Mouse (Mus musculus) layer of hippocampus, postnatal 25 days (tissue): ENCODE measurements around the gene Zfp874b. TPM values are rescaled to one million over a fixed set of nuclear protein-coding genes. Genes with fewer than 3 reads are reported as not detected.
"Not testable (repeated sequence)": the region's sequence is repeated elsewhere in the genome, so short reads cannot be mapped to it uniquely, and the experiment has no call there.

Source experiments
- DNase-seq, 2 experiments: peaks; one replicate each; pipeline ENCODE4 v3.0.0; 2022; ENCODE audit warnings: mixed read lengths in 2 of 2, low spot score in 1 of 2; ENCODE audit errors: extremely low spot score in 1 of 2
- total RNA-seq, 2 experiments: library from RNA; stranded (reverse); gene quantifications; 2 replicates each; pipeline ENCODE4 v1.2.3; 2021

The Zfp874b gene
- 10 to 100 TPM; 16.6 to 19.8 TPM for total RNA-seq

- peak; percentile 72 to 79 for DNase-seq
Measured at GRCm38 (mm10) chr13:67483625-67484423, at the start of gene Zfp874b. Gene Zfp874b (minus strand): TSS chr13:67484258.

- DNase-seq = no peak
Measured at GRCm38 (mm10) chr13:67527049-67527730, 43.1 kb upstream of the Zfp874b start.

GRCm38 (mm10) chr13:67525753-67526410 lies 41.8 kb upstream of the Zfp874b start, which contains the start of the genes Gm26965 and Zfp87:
Gene Gm26965 (minus strand): TSS chr13:67526151.
Gene Zfp87 (minus strand): TSS chr13:67526177.
- peak; percentile 77 to 82 for DNase-seq

DNA sequence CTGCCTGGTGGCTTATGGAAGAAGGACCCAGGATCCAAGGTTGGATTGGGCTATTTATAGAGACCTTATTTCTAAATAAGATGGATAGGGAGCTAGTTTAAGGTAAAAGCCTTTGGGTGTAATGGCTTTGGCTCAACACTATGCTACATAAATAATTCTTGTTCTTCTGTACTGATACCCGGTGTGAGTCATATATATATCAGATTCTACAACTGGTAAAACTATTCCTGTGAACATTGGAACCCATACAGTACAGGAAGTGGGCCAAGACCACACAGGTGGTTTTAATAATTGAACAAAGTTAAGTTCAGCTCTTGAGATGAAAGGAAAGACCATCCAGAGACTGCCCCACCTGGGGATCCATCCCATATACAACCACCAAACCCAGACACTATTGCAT lies 16.9 kb upstream of the Zfp874b start:
- DNase-seq = no peak

DNA sequence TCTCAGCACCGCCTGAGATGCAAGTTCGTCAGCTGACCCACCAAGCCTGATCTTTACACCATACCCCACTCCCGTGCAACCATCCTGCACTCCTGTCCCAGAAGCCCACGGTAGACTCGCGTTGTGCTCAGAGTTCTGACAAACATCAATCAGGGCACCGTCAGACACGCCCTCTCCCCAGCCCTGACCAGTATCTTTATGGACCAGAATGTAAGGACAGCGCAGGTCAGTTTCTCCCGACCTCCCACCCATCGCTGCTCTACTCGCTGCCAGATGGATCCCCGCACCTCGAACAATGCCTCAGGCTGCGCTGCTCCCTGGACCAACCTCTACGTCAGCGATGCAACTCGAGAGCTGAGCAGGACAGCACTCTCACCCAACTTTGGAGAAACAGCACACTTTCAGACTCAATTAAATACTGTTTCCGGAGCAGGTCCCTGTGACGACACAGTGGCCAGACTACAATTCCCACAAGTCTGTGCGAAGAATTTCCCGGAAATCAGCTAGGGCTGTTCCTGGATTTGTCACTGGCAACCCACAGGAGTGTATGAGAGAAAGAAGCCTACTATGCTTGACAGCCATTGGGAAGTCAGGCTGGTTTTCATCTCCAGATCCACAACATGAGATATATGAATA lies 16.1 kb upstream of the Zfp874b start, which contains the start of gene Zfp58:
Gene Zfp58 (minus strand): TSS at position 472 of the 636 bp plus-strand sequence.
- DNase-seq = peak; percentile 61 to 70

DNA sequence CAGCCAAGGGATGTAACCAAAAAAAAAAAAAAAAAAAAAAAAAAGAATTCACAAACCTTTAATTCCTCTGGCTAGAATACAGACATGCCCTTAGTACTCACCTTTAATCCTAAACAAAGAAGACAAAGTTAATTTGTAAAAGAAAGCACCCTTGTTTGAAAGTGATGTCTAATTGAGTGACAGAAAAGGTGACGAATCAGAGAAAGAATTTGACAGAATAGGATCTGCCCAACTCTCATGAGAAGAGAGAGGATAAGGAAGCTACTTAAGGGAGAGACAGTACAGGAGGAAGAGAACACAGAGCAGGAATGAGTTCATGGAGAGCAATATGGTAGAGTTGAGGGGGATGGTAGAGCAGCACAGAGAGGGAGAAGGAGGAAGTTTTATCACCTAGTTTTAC lies 11.6 kb upstream of the Zfp874b start:
- DNase-seq = no peak

DNA sequence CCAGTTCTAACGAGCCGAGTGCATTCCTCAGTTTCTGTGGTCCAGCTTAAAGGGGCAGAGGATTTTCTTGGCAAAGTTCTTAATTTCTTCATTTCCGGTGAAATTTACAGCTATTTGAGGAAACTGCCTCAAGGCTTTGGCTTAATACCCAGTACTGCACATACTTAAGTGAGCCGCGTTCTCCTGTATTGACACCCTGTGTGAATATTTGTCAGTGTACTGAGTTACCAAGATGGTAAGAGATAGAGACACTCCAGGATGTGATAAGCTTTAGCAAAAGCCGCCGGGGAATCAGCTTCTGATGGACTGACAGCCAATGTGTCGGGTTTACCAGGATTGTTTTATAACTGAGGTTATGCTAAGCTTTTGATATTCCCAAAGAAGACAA lies 360 bp upstream of the Zfp874b start:
- DNase-seq = peak in 1 of 2 experiments; percentile 11

DNA sequence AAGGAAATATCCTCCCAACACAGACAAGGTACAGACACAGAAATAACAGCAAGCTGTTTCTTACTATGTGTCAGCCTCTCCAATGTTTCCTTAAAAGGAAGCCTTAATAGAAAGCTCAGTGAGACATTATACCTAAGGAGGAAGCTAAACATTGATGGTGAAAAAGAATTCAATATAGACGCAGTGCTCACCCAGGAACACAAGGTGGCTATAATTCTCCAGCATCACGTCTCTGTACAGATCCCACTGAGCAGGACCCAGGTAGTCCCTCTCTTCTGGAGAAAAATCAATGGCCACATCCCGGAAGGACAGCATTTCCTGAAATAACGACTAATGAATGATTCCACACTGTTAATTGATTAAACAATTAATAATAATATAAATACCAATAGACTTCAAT lies 2.5 kb downstream of the Zfp874b start:
- no peak for DNase-seq

GRCm38 (mm10) chr13:67469274-67469673 lies 14.8 kb downstream of the Zfp874b start:
- DNase-seq = no peak

- not testable (repeated sequence) for DNase-seq
Measured at GRCm38 (mm10) chr13:67463506-67464185, 20.4 kb downstream of the Zfp874b start.

- no peak for DNase-seq
Measured at GRCm38 (mm10) chr13:67452021-67452309, 32.1 kb downstream of the Zfp874b start.

- DNase-seq = peak; percentile 52 to 83
Measured at GRCm38 (mm10) chr13:67451172-67452020, 32.7 kb downstream of the Zfp874b start, which contains the start of gene Zfp874a. Gene Zfp874a (minus strand): TSS chr13:67451624.

GRCm38 (mm10) chr13:67437095-67437494 lies 47.0 kb downstream of the Zfp874b start:
- DNase-seq = not testable (repeated sequence)

DNA sequence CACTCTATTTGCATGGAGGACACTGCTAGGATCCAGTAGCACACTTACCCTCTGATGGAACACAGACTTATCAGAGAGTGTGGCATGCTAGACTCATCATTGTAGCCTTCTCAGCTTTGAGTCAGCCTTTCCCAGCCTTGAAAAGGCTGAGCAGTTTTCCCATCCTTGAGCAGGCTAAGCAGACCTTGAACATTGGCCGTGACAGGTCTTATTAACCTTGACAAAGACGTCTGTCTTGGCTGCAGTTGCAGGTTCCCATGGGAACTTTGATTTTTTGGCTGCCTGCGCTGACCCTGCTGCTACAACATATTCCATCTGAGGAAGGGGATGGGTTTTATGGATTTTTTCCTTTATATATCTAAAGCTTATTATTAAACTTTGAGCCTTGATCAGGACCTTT lies 55.9 kb downstream of the Zfp874b start:
- DNase-seq = no peak

- DNase-seq = not testable (repeated sequence)
Measured at GRCm38 (mm10) chr13:67425699-67426098, 58.4 kb downstream of the Zfp874b start.

DNA sequence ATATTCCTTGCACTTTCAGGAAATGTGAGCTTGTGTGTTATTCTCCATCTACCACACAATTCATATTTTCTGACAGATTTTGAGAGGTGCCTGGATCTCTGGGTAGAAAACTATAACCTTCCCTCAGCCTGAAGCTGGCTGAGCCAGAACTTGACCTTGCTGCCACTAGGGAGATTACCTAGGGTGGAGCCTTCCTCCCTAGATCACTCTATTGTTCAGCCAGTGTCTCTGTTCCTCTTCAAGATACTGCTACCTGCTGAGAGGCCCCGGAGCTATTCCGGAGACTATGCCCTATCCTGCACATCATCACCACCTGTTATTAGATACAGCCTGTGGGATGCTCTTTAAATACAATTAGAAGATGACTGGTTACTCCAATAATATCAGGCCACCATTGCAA lies 61.5 kb downstream of the Zfp874b start:
- DNase-seq = not testable (repeated sequence)
